Mouse (Mus musculus) v-Abl transformed pro-B cells (cell line): ENCODE results near the gene Armc8.

ENCODE experiments used
- in situ Hi-C, 2 experiments: fragments of 400-800 bp; cut with MboI; formaldehyde crosslinking; loops; one replicate each; pipeline ENCODE4 v1.15.1; 2025; ENCODE audit not compliant: unreplicated experiment in 2 of 2

Gene Armc8

GRCm38 (mm10) chr9:99431346-99431745, 137.4 kb downstream of the Armc8 start:
- in situ Hi-C loops: no loop called here

- in situ Hi-C loops: no loop called here
Measured at GRCm38 (mm10) chr9:99430806-99431205, 137.9 kb downstream of the Armc8 start.

- in situ Hi-C loops: no loop called here
Measured at GRCm38 (mm10) chr9:99429845-99430244, 138.9 kb downstream of the Armc8 start.

GRCm38 (mm10) chr9:99428601-99429331, 139.9 kb downstream of the Armc8 start:
- in situ Hi-C loops: no loop called here
